Mouse (Mus musculus): ENCODE results near the gene Samd14. TPM values are rescaled to one million over a fixed set of nuclear protein-coding genes. Genes with fewer than 3 reads are reported as not detected.

Gene Samd14
- polyA plus RNA-seq, 1 experiment from 2014 or later = 135 TPM

- no peak for DNase-seq
- ATAC-seq (ENCODE audit: low FRiP score, low TSS enrichment) = no peak
- H3K4me2 ChIP-seq (ENCODE audit: low read length) = no peak overlapping the region
- no peaks in the 10 kb centered on the region for H3K9me3 ChIP-seq (ENCODE audit: control insufficient read depth, low read length)
- no peak overlapping the region for H3K27ac ChIP-seq (replicated peaks; ENCODE audit: low read depth, low read length)
- no peaks in the 10 kb centered on the region for H3K36me3 ChIP-seq (ENCODE audit: control insufficient read depth, insufficient read depth, low read length)
- WGBS = 38% methylated on average over 4 of the region's 4 CpGs
- no peaks in the 10 kb centered on the region for H3K27me3 ChIP-seq (ENCODE audit: control insufficient read depth, insufficient read depth, low read length)
- H3K9ac ChIP-seq (replicated peaks; ENCODE audit: low read length) = no peak overlapping the region
- no peak overlapping the region for H3K4me3 ChIP-seq (replicated peaks; ENCODE audit: low read depth, low read length)
- H3K4me1 ChIP-seq (ENCODE audit: control insufficient read depth, insufficient read depth, low read length) = peaks cover 5% of the 10 kb centered on the region
Observed at GRCm38 (mm10) chr11:94973313-94973712, 36.4 kb upstream of the Samd14 start.

- no peak overlapping the region for H3K4me2 ChIP-seq (ENCODE audit: low read length)
- no peak for DNase-seq
- peaks cover 14% of the 10 kb centered on the region for H3K4me1 ChIP-seq (ENCODE audit: control insufficient read depth, insufficient read depth, low read length)
- H3K27me3 ChIP-seq (ENCODE audit: control insufficient read depth, insufficient read depth, low read length) = no peaks in the 10 kb centered on the region
- no peak overlapping the region for H3K9ac ChIP-seq (replicated peaks; ENCODE audit: low read length)
- no peak overlapping the region for H3K4me3 ChIP-seq (replicated peaks; ENCODE audit: low read depth, low read length)
- 83% methylated on average over 2 of the region's 2 CpGs for WGBS
- no peaks in the 10 kb centered on the region for H3K36me3 ChIP-seq (ENCODE audit: control insufficient read depth, insufficient read depth, low read length)
- no peak overlapping the region for H3K27ac ChIP-seq (replicated peaks; ENCODE audit: low read depth, low read length)
- no peak for ATAC-seq (ENCODE audit: low FRiP score, low TSS enrichment)
- no peaks in the 10 kb centered on the region for H3K9me3 ChIP-seq (ENCODE audit: control insufficient read depth, low read length)
Observed at GRCm38 (mm10) chr11:94974951-94975350, 34.7 kb upstream of the Samd14 start.

GRCm38 (mm10) chr11:94976199-94976598 lies 33.5 kb upstream of the Samd14 start, which contains the start of gene Sgca:
Gene Sgca, minus strand, starts transcription at chr11:94976327.
- DNase-seq = no peak
- no peak within 1 kb of the TSS for H3K27ac ChIP-seq (replicated peaks; ENCODE audit: low read depth, low read length)
- no peak within 1 kb of the TSS for H3K9ac ChIP-seq (replicated peaks; ENCODE audit: low read length)
- H3K27me3 ChIP-seq (ENCODE audit: control insufficient read depth, insufficient read depth, low read length) = no peaks in the 10 kb centered on the region
- peaks cover 14% of the 10 kb centered on the region for H3K4me1 ChIP-seq (ENCODE audit: control insufficient read depth, insufficient read depth, low read length)
- no peaks in the 10 kb centered on the region for H3K9me3 ChIP-seq (ENCODE audit: control insufficient read depth, low read length)
- H3K36me3 ChIP-seq (ENCODE audit: control insufficient read depth, insufficient read depth, low read length) = no peaks in the 10 kb centered on the region
- no peak within 1 kb of the TSS for H3K4me3 ChIP-seq (replicated peaks; ENCODE audit: low read depth, low read length)
- ATAC-seq (ENCODE audit: low FRiP score, low TSS enrichment) = no peak
- WGBS = 76% methylated on average over 5 of the region's 5 CpGs
- no peak within 1 kb of the TSS for H3K4me2 ChIP-seq (ENCODE audit: low read length)

GRCm38 (mm10) chr11:94978178-94978915 lies 31.3 kb upstream of the Samd14 start:
- peak overlapping the region; percentile 93 for H3K27ac ChIP-seq (replicated peaks; ENCODE audit: low read depth, low read length)
- H3K4me1 ChIP-seq (ENCODE audit: control insufficient read depth, insufficient read depth, low read length) = peaks cover 14% of the 10 kb centered on the region
- H3K27me3 ChIP-seq (ENCODE audit: control insufficient read depth, insufficient read depth, low read length) = no peaks in the 10 kb centered on the region
- no peaks in the 10 kb centered on the region for H3K36me3 ChIP-seq (ENCODE audit: control insufficient read depth, insufficient read depth, low read length)
- DNase-seq (no peak), ATAC-seq (ENCODE audit: low FRiP score, low TSS enrichment) (peak; percentile 67)
- peak overlapping the region; percentile 12; the same call in 1 of the 2 replicates for H3K4me3 ChIP-seq (replicated peaks; ENCODE audit: low read depth, low read length)
- H3K4me2 ChIP-seq (ENCODE audit: low read length) = peak overlapping the region; percentile 51
- peak overlapping the region; percentile 52 for H3K9ac ChIP-seq (replicated peaks; ENCODE audit: low read length)
- H3K9me3 ChIP-seq (ENCODE audit: control insufficient read depth, low read length) = no peaks in the 10 kb centered on the region
- 36% methylated on average over 9 of the region's 9 CpGs for WGBS

- peaks cover 14% of the 10 kb centered on the region for H3K4me1 ChIP-seq (ENCODE audit: control insufficient read depth, insufficient read depth, low read length)
- H3K9me3 ChIP-seq (ENCODE audit: control insufficient read depth, low read length) = no peaks in the 10 kb centered on the region
- peak overlapping the region; percentile 51 for H3K4me2 ChIP-seq (ENCODE audit: low read length)
- no peaks in the 10 kb centered on the region for H3K36me3 ChIP-seq (ENCODE audit: control insufficient read depth, insufficient read depth, low read length)
- H3K4me3 ChIP-seq (replicated peaks; ENCODE audit: low read depth, low read length) = peak overlapping the region; percentile 12; the same call in 1 of the 2 replicates
- H3K9ac ChIP-seq (replicated peaks; ENCODE audit: low read length) = peak overlapping the region; percentile 52
- peak overlapping the region; percentile 93 for H3K27ac ChIP-seq (replicated peaks; ENCODE audit: low read depth, low read length)
- WGBS = under 1% methylated on average over 20 of the region's 20 CpGs
- no peaks in the 10 kb centered on the region for H3K27me3 ChIP-seq (ENCODE audit: control insufficient read depth, insufficient read depth, low read length)
- peak; percentile 98 for DNase-seq
- ATAC-seq (ENCODE audit: low FRiP score, low TSS enrichment) = peak; percentile 93
Observed at GRCm38 (mm10) chr11:94978947-94979346, 30.7 kb upstream of the Samd14 start.

GRCm38 (mm10) chr11:94979462-94980179 lies 30.1 kb upstream of the Samd14 start:
- 79% methylated on average over 11 of the region's 11 CpGs for WGBS
- no peak for DNase-seq
- Histone ChIP-seq H3K9ac (replicated peaks; ENCODE audit: low read length) (no peak overlapping the region), H3K27ac (replicated peaks; ENCODE audit: low read depth, low read length) (no peak overlapping the region; the same call in 1 of the 2 replicates), H3K4me1 (ENCODE audit: control insufficient read depth, insufficient read depth, low read length) (peaks cover 14% of the 10 kb centered on the region), H3K9me3 (ENCODE audit: control insufficient read depth, low read length) (no peaks in the 10 kb centered on the region), H3K4me3 (replicated peaks; ENCODE audit: low read depth, low read length) (peak overlapping the region; percentile 7; the same call in 1 of the 2 replicates), H3K36me3 (ENCODE audit: control insufficient read depth, insufficient read depth, low read length) (no peaks in the 10 kb centered on the region), H3K27me3 (ENCODE audit: control insufficient read depth, insufficient read depth, low read length) (no peaks in the 10 kb centered on the region), H3K4me2 (ENCODE audit: low read length) (peak overlapping the region; percentile 51)
- ATAC-seq (ENCODE audit: low FRiP score, low TSS enrichment) = 0 out of 2 replicates have a peak, but pooled peaks have one; percentile 8

- Histone ChIP-seq H3K4me3 (replicated peaks; ENCODE audit: low read depth, low read length) (no peak overlapping the region), H3K27me3 (ENCODE audit: control insufficient read depth, insufficient read depth, low read length) (no peaks in the 10 kb centered on the region), H3K4me1 (ENCODE audit: control insufficient read depth, insufficient read depth, low read length) (peaks cover 11% of the 10 kb centered on the region), H3K9me3 (ENCODE audit: control insufficient read depth, low read length) (no peaks in the 10 kb centered on the region), H3K27ac (replicated peaks; ENCODE audit: low read depth, low read length) (no peak overlapping the region), H3K9ac (replicated peaks; ENCODE audit: low read length) (no peak overlapping the region), H3K4me2 (ENCODE audit: low read length) (no peak overlapping the region), H3K36me3 (ENCODE audit: control insufficient read depth, insufficient read depth, low read length) (no peaks in the 10 kb centered on the region)
- WGBS = 54% methylated on average over 1 of the region's 1 CpGs
- ATAC-seq (ENCODE audit: low FRiP score, low TSS enrichment) (no peak), DNase-seq (no peak)
Observed at GRCm38 (mm10) chr11:94985140-94985539, 24.5 kb upstream of the Samd14 start.

- Histone ChIP-seq H3K4me2 (ENCODE audit: low read length) (no peak overlapping the region), H3K9ac (replicated peaks; ENCODE audit: low read length) (no peak overlapping the region), H3K4me1 (ENCODE audit: control insufficient read depth, insufficient read depth, low read length) (peaks cover 16% of the 10 kb centered on the region), H3K36me3 (ENCODE audit: control insufficient read depth, insufficient read depth, low read length) (no peaks in the 10 kb centered on the region), H3K27me3 (ENCODE audit: control insufficient read depth, insufficient read depth, low read length) (no peaks in the 10 kb centered on the region), H3K27ac (replicated peaks; ENCODE audit: low read depth, low read length) (no peak overlapping the region), H3K9me3 (ENCODE audit: control insufficient read depth, low read length) (no peaks in the 10 kb centered on the region), H3K4me3 (replicated peaks; ENCODE audit: low read depth, low read length) (no peak overlapping the region)
- no peak for ATAC-seq (ENCODE audit: low FRiP score, low TSS enrichment)
- WGBS = 88% methylated on average over 5 of the region's 5 CpGs
- DNase-seq = no peak
Observed at GRCm38 (mm10) chr11:94985822-94986221, 23.9 kb upstream of the Samd14 start.

Measured in midbrain, embryonic 14.5 days (tissue).